Mouse (Mus musculus): ENCODE results near the gene Slx1b. TPM values are rescaled to one million over a fixed set of nuclear protein-coding genes. Genes with fewer than 3 reads are reported as not detected.
A peak's percentile ranks its signal among the peaks of the same experiment; 100 is the strongest.

Gene Slx1b
- total and polyA plus RNA-seq, 2 experiments = 4.1 to 15.4 TPM

GRCm38 (mm10) chr7:126678545-126679341, 16.8 kb downstream of the Slx1b start:
- Histone ChIP-seq H3K4me3 (ENCODE audit: insufficient read depth, low read depth, low read length) (peak overlapping the region; percentile 8; the same call in 1 of the 2 replicates), H3K36me3 (ENCODE audit: control insufficient read depth, insufficient read depth, low read length) (peaks cover 6% of the 10 kb centered on the region), H3K79me2 (ENCODE audit: control insufficient read depth, insufficient read depth, low read length) (no peaks in the 10 kb centered on the region; the same call in 1 of the 2 replicates), H3K4me1 (ENCODE audit: control insufficient read depth, insufficient read depth, low read length) (peaks cover 46% of the 10 kb centered on the region), H3K27me3 (ENCODE audit: control insufficient read depth, insufficient read depth, low read length) (no peaks in the 10 kb centered on the region), H3K9ac (ENCODE audit: low read depth, low read length) (peak overlapping the region; percentile 74), H3K27ac (replicated peaks; ENCODE audit: insufficient read depth, low read depth, low read length) (peak overlapping the region; percentile 100)
- 25% methylated on average over 8 of the region's 8 CpGs for WGBS
- DNase-seq (ENCODE audit: extremely low read depth, low read depth, low spot score) = peak; percentile 94
- no peak for TF ChIP-seq CTCF (IDR thresholded peaks at IDR 0.05; ENCODE audit: low read depth, low read length)
- no peak for TF ChIP-seq POLR2A (IDR thresholded peaks at IDR 0.05; ENCODE audit: extremely low read depth, insufficient read depth, low read length)

- TF ChIP-seq POLR2A (IDR thresholded peaks at IDR 0.05; ENCODE audit: extremely low read depth, insufficient read depth, low read length) (no peak), CTCF (IDR thresholded peaks at IDR 0.05; ENCODE audit: low read depth, low read length) (no peak)
- 14% methylated on average over 4 of the region's 4 CpGs for WGBS
- H3K4me3 ChIP-seq (ENCODE audit: insufficient read depth, low read depth, low read length) = no peak overlapping the region
- H3K4me1 ChIP-seq (ENCODE audit: control insufficient read depth, insufficient read depth, low read length) = peaks cover 40% of the 10 kb centered on the region
- no peak for DNase-seq (ENCODE audit: extremely low read depth, low read depth, low spot score)
- peak overlapping the region; percentile 98 for H3K27ac ChIP-seq (replicated peaks; ENCODE audit: insufficient read depth, low read depth, low read length)
- no peaks in the 10 kb centered on the region; the same call in 1 of the 2 replicates for H3K79me2 ChIP-seq (ENCODE audit: control insufficient read depth, insufficient read depth, low read length)
- no peaks in the 10 kb centered on the region for H3K27me3 ChIP-seq (ENCODE audit: control insufficient read depth, insufficient read depth, low read length)
- H3K36me3 ChIP-seq (ENCODE audit: control insufficient read depth, insufficient read depth, low read length) = peaks cover 23% of the 10 kb centered on the region
- peak overlapping the region; percentile 23 for H3K9ac ChIP-seq (ENCODE audit: low read depth, low read length)
Observed at GRCm38 (mm10) chr7:126676631-126677220, 18.9 kb downstream of the Slx1b start.

DNA sequence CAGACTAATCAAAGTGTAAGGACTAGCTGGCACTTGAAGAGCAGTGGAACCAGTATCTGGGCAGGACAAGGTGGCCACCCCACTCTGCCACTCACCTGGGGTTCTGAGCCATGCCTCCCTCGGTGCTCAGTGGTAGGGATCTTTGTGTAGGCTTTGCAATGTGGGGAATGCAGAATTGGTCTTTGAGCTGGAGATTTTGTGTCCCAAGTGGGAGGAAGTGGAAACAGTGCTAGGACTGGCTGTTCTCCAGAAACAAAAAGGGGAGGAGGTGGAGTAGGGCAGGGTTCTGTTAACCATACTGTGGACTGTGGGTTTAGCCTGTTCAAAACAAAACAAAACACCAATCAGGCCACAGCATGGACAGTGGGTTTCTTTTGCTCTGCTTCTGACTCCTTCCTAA, 19.4 kb downstream of the Slx1b start, which contains the start of gene Sult1a1:
Gene Sult1a1, minus strand, starts transcription at position 226 of the 400 bp plus-strand sequence.
- Histone ChIP-seq H3K27ac (replicated peaks; ENCODE audit: insufficient read depth, low read depth, low read length) (peak within 1 kb of the TSS; percentile 98), H3K27me3 (ENCODE audit: control insufficient read depth, insufficient read depth, low read length) (no peaks in the 10 kb centered on the region), H3K4me1 (ENCODE audit: control insufficient read depth, insufficient read depth, low read length) (peaks cover 38% of the 10 kb centered on the region), H3K9ac (ENCODE audit: low read depth, low read length) (peak within 1 kb of the TSS; percentile 91), H3K36me3 (ENCODE audit: control insufficient read depth, insufficient read depth, low read length) (peaks cover 25% of the 10 kb centered on the region), H3K79me2 (ENCODE audit: control insufficient read depth, insufficient read depth, low read length) (no peaks in the 10 kb centered on the region; the same call in 1 of the 2 replicates), H3K4me3 (ENCODE audit: insufficient read depth, low read depth, low read length) (peak within 1 kb of the TSS; percentile 65)
- 0% methylated on average over 1 of the region's 1 CpGs for WGBS
- TF ChIP-seq CTCF (IDR thresholded peaks at IDR 0.05; ENCODE audit: low read depth, low read length) = no peak
- TF ChIP-seq POLR2A (IDR thresholded peaks at IDR 0.05; ENCODE audit: extremely low read depth, insufficient read depth, low read length) = peak; percentile 55; the same call in 1 of the 2 replicates
- DNase-seq (ENCODE audit: extremely low read depth, low read depth, low spot score) = peak; percentile 96

- TF ChIP-seq CTCF (IDR thresholded peaks at IDR 0.05; ENCODE audit: low read depth, low read length) (no peak), POLR2A (IDR thresholded peaks at IDR 0.05; ENCODE audit: extremely low read depth, insufficient read depth, low read length) (no peak)
- no peaks in the 10 kb centered on the region; the same call in 1 of the 2 replicates for H3K79me2 ChIP-seq (ENCODE audit: control insufficient read depth, insufficient read depth, low read length)
- no peak for DNase-seq (ENCODE audit: extremely low read depth, low read depth, low spot score)
- H3K27me3 ChIP-seq (ENCODE audit: control insufficient read depth, insufficient read depth, low read length) = no peaks in the 10 kb centered on the region
- H3K9ac ChIP-seq (ENCODE audit: low read depth, low read length) = peak overlapping the region; percentile 68
- H3K4me1 ChIP-seq (ENCODE audit: control insufficient read depth, insufficient read depth, low read length) = peaks cover 32% of the 10 kb centered on the region
- H3K4me3 ChIP-seq (ENCODE audit: insufficient read depth, low read depth, low read length) = peak overlapping the region; percentile 65
- H3K27ac ChIP-seq (replicated peaks; ENCODE audit: insufficient read depth, low read depth, low read length) = peak overlapping the region; percentile 98
- peaks cover 25% of the 10 kb centered on the region for H3K36me3 ChIP-seq (ENCODE audit: control insufficient read depth, insufficient read depth, low read length)
- 68% methylated on average over 8 of the region's 8 CpGs for WGBS
Observed at GRCm38 (mm10) chr7:126675104-126675503, 20.5 kb downstream of the Slx1b start.

DNA sequence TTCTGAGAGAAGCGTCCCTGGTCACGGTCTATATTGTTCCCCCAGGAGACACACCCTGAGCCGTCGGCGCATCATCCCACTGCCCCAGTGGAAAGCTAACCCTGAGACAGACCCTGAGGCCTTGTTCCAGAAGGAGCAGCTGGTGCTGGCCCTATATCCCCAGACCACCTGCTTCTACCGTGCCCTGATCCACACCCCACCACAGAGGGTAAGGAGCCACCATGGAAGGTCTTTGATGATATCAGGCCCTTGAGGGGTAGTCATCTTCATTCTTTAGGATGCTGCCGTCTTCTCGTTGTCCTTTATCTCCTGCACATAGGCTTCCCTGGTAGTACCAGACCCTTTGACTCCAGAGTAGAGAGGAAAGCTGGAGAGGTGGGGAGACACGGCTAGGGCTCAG, 23.5 kb downstream of the Slx1b start:
- Histone ChIP-seq H3K9ac (ENCODE audit: low read depth, low read length) (no peak overlapping the region), H3K36me3 (ENCODE audit: control insufficient read depth, insufficient read depth, low read length) (peaks cover 25% of the 10 kb centered on the region), H3K4me1 (ENCODE audit: control insufficient read depth, insufficient read depth, low read length) (peaks cover 25% of the 10 kb centered on the region), H3K27me3 (ENCODE audit: control insufficient read depth, insufficient read depth, low read length) (no peaks in the 10 kb centered on the region), H3K27ac (replicated peaks; ENCODE audit: insufficient read depth, low read depth, low read length) (no peak overlapping the region), H3K4me3 (ENCODE audit: insufficient read depth, low read depth, low read length) (no peak overlapping the region), H3K79me2 (ENCODE audit: control insufficient read depth, insufficient read depth, low read length) (no peaks in the 10 kb centered on the region; the same call in 1 of the 2 replicates)
- 97% methylated on average over 9 of the region's 9 CpGs for WGBS
- DNase-seq (ENCODE audit: extremely low read depth, low read depth, low spot score) = no peak
- TF ChIP-seq POLR2A (IDR thresholded peaks at IDR 0.05; ENCODE audit: extremely low read depth, insufficient read depth, low read length) (no peak), CTCF (IDR thresholded peaks at IDR 0.05; ENCODE audit: low read depth, low read length) (no peak)
